Mouse (Mus musculus): ENCODE data around the gene Col6a6.

- TF ChIP-seq CTCF (conservative IDR thresholded peaks at IDR 0.05; ENCODE audit: insufficient read depth, insufficient read length, low read depth, low read length) (peak; percentile 91), POLR2A (IDR thresholded peaks at IDR 0.05; ENCODE audit: low read depth, low read length) (no peak)
These were observed 29.8 kb upstream of the Col6a6 start for GRCm38 (mm10) chr9:105857773-105858172.
